Mouse (Mus musculus): ENCODE results near the gene Kctd19. TPM values are rescaled to one million over a fixed set of nuclear protein-coding genes. Genes with fewer than 3 reads are reported as not detected.

Kctd19 gene
- polyA plus RNA-seq, 1 experiment from 2014 or later, result not detected

DNA sequence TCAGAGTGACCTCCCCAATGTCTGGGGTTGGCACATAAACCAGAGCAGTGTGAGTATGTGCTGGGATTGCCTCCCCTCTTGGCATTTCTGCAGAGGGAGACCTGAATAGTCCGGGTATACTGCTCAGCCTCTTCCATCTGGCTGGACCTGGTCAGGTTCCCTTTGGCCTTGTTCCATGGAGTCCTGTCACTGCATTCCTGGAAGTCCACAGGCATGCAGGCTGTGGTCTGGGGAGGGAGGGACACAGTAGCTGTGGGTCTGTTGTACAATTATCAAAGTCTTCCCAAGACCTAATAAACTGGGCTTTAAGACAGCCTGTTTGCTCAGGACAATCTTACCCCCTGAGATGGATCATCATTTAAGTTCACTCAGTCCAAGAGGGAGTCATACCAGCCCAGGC lies 26.2 kb downstream of the Kctd19 start:
- no peak overlapping the region for H3K27ac ChIP-seq (ENCODE audit: low read depth, low read length)
- H3K27me3 ChIP-seq (ENCODE audit: control insufficient read depth, insufficient read depth, low read length), result no peaks in the 10 kb centered on the region
- DNase-seq (ENCODE audit: low spot score), result no peak
- no peak overlapping the region for H3K9ac ChIP-seq (ENCODE audit: low read length)
- no peaks in the 10 kb centered on the region for H3K36me3 ChIP-seq (ENCODE audit: control insufficient read depth, insufficient read depth, low read length)
- no peaks in the 10 kb centered on the region for H3K9me3 ChIP-seq (ENCODE audit: control insufficient read depth, low read length)
- no peak overlapping the region for H3K4me2 ChIP-seq (ENCODE audit: low read depth, low read length, severe bottlenecking)
- no peaks in the 10 kb centered on the region for H3K4me1 ChIP-seq (replicated peaks; ENCODE audit: control insufficient read depth, insufficient read depth, low read length)
- no peak for ATAC-seq (replicated peaks; ENCODE audit: low FRiP score)
- no peak overlapping the region for H3K4me3 ChIP-seq (ENCODE audit: low read depth, low read length)
- 65% methylated on average over 1 of the region's 1 CpGs for WGBS

DNA sequence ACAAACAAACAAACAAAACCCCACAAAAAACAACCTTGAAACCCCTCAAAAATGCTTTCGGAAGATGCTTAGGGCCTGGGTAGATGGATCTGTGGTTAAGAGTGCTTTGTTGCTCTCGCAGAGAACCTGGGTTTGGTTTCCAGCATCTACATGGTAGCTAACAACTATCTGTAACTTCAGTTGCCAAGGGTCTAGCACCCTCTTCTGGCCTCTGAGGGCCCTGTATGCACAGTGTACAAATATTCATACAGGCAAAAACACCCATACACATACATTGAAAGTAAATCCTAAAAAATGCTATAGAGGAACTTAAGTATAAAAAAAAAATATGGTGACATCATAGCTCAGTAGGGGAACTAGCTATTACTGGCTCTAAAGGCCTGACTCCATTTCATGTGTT lies 29.2 kb downstream of the Kctd19 start:
- Histone ChIP-seq H3K9me3 (ENCODE audit: control insufficient read depth, low read length) (no peaks in the 10 kb centered on the region), H3K9ac (ENCODE audit: low read length) (no peak overlapping the region), H3K27ac (ENCODE audit: low read depth, low read length) (no peak overlapping the region), H3K27me3 (ENCODE audit: control insufficient read depth, insufficient read depth, low read length) (no peaks in the 10 kb centered on the region), H3K36me3 (ENCODE audit: control insufficient read depth, insufficient read depth, low read length) (no peaks in the 10 kb centered on the region), H3K4me1 (replicated peaks; ENCODE audit: control insufficient read depth, insufficient read depth, low read length) (no peaks in the 10 kb centered on the region), H3K4me3 (ENCODE audit: low read depth, low read length) (no peak overlapping the region), H3K4me2 (ENCODE audit: low read depth, low read length, severe bottlenecking) (no peak overlapping the region)
- no peak for DNase-seq (ENCODE audit: low spot score)
- ATAC-seq (replicated peaks; ENCODE audit: low FRiP score), result no peak
- WGBS, result 93% methylated on average over 2 of the region's 2 CpGs

DNA sequence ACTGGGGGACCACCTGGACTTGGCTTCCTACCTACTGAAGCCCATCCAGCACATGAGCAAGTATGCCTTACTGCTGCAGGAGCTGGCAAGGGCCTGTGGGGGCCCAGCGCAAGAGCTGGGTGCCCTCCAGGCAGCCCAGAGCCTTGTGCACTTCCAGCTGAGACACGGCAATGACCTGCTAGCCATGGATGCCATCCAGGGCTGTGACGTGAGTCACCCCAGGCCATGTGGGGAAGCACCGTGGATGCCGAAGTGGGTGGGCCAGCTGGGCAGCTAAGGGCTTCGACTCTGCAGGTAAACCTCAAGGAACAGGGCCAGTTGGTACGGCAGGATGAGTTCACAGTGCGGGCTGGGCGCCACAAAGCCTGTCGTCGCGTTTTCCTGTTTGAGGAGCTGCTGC lies 33.0 kb downstream of the Kctd19 start:
- 85% methylated on average over 12 of the region's 12 CpGs for WGBS
- no peak overlapping the region for H3K27ac ChIP-seq (ENCODE audit: low read depth, low read length)
- H3K36me3 ChIP-seq (ENCODE audit: control insufficient read depth, insufficient read depth, low read length), result no peaks in the 10 kb centered on the region
- H3K4me1 ChIP-seq (replicated peaks; ENCODE audit: control insufficient read depth, insufficient read depth, low read length), result no peaks in the 10 kb centered on the region
- DNase-seq (ENCODE audit: low spot score) (no peak), ATAC-seq (replicated peaks; ENCODE audit: low FRiP score) (no peak)
- no peaks in the 10 kb centered on the region for H3K27me3 ChIP-seq (ENCODE audit: control insufficient read depth, insufficient read depth, low read length)
- no peak overlapping the region for H3K4me2 ChIP-seq (ENCODE audit: low read depth, low read length, severe bottlenecking)
- no peak overlapping the region for H3K9ac ChIP-seq (ENCODE audit: low read length)
- H3K4me3 ChIP-seq (ENCODE audit: low read depth, low read length), result no peak overlapping the region
- H3K9me3 ChIP-seq (ENCODE audit: control insufficient read depth, low read length), result no peaks in the 10 kb centered on the region

DNA sequence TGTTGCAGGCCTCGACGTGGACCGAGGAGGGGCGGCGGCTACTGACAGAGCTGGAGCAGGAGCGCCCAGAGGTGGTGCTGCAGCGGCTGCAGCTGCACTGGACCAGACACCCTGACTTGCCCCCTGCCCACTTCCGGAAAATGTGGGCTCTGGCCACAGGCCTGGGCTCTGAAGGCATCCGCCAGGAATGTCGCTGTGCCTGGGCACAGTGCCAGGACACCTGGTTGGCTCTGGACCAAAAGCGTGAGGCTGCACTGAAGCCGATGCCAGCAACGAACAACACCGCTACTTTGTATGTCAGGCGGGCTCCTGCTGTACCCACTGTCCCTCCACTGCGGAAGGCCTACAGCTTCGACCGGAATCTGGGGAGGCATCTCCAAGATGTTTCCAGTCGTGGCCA lies 34.6 kb downstream of the Kctd19 start:
- Histone ChIP-seq H3K4me1 (replicated peaks; ENCODE audit: control insufficient read depth, insufficient read depth, low read length) (peaks cover 4% of the 10 kb centered on the region; the same call in 1 of the 2 replicates), H3K9ac (ENCODE audit: low read length) (no peak overlapping the region), H3K4me3 (ENCODE audit: low read depth, low read length) (no peak overlapping the region), H3K4me2 (ENCODE audit: low read depth, low read length, severe bottlenecking) (no peak overlapping the region), H3K36me3 (ENCODE audit: control insufficient read depth, insufficient read depth, low read length) (no peaks in the 10 kb centered on the region), H3K9me3 (ENCODE audit: control insufficient read depth, low read length) (no peaks in the 10 kb centered on the region), H3K27me3 (ENCODE audit: control insufficient read depth, insufficient read depth, low read length) (no peaks in the 10 kb centered on the region), H3K27ac (ENCODE audit: low read depth, low read length) (no peak overlapping the region)
- no peak for ATAC-seq (replicated peaks; ENCODE audit: low FRiP score)
- WGBS, result 81% methylated on average over 19 of the region's 19 CpGs
- DNase-seq (ENCODE audit: low spot score), result no peak

DNA sequence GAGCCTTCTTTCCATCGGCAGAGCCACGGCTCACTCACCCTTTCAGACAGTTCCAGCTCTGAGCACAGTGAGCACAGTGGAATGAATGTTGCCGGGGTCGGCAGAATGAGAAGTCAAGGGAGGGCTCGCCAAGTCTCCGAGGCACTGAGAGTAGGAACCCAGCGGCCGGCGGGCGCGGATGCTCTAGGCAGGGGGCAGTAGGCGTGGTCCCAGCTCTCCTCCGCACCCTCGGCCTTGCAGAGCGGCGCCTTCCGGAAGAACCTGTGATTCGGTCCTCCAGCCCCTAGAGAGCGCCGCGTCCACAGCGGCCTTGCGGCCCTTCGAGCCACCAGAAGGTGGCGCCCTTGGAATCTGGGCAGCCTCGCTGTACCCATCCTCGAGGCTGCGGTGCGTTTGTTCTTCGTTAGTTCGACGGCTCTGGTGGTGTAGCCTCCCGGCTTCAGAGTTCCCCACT lies 38.8 kb downstream of the Kctd19 start:
- no peak overlapping the region for H3K27ac ChIP-seq (ENCODE audit: low read depth, low read length)
- H3K36me3 ChIP-seq (ENCODE audit: control insufficient read depth, insufficient read depth, low read length), result no peaks in the 10 kb centered on the region
- H3K4me2 ChIP-seq (ENCODE audit: low read depth, low read length, severe bottlenecking), result peak overlapping the region; percentile 49
- H3K9ac ChIP-seq (ENCODE audit: low read length), result no peak overlapping the region; the same call in 1 of the 2 replicates
- peaks cover 4% of the 10 kb centered on the region; the same call in 1 of the 2 replicates for H3K4me1 ChIP-seq (replicated peaks; ENCODE audit: control insufficient read depth, insufficient read depth, low read length)
- H3K4me3 ChIP-seq (ENCODE audit: low read depth, low read length), result 0 out of 2 replicates have a peak overlapping the region, but pooled peaks have one; percentile 7
- no peaks in the 10 kb centered on the region for H3K9me3 ChIP-seq (ENCODE audit: control insufficient read depth, low read length)
- DNase-seq (ENCODE audit: low spot score) (peak; percentile 69), ATAC-seq (replicated peaks; ENCODE audit: low FRiP score) (no peak; the same call in 1 of the 2 replicates)
- WGBS, result 24% methylated on average over 33 of the region's 33 CpGs
- no peaks in the 10 kb centered on the region for H3K27me3 ChIP-seq (ENCODE audit: control insufficient read depth, insufficient read depth, low read length)

DNA sequence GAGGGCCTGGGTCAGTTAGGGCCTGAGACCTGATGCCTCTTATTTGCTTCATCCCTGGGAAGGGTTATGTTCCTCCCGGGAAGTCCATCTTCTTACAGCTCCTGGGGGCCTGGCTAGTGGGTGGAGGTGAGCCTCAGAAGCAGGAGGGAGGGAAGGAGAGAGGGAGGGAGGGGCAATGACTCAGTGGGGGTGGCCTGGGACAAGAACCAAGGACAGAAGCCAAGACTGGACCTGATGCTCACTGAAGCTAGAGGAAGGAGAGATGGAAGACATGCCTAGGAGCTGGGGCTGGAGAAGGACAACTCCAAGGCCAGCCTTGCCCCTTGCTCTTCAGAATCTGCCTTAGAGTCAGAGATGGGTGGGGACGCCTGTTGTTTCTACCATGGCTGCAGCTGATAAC lies 40.3 kb downstream of the Kctd19 start, which contains the start of gene Plekhg4:
Plekhg4 (plus strand) TSS at position 243 of the 400 bp plus-strand sequence.
- H3K36me3 ChIP-seq (ENCODE audit: control insufficient read depth, insufficient read depth, low read length), result no peaks in the 10 kb centered on the region
- no peaks in the 10 kb centered on the region for H3K9me3 ChIP-seq (ENCODE audit: control insufficient read depth, low read length)
- ATAC-seq (replicated peaks; ENCODE audit: low FRiP score) (no peak), DNase-seq (ENCODE audit: low spot score) (no peak)
- peaks cover 4% of the 10 kb centered on the region; the same call in 1 of the 2 replicates for H3K4me1 ChIP-seq (replicated peaks; ENCODE audit: control insufficient read depth, insufficient read depth, low read length)
- no peaks in the 10 kb centered on the region for H3K27me3 ChIP-seq (ENCODE audit: control insufficient read depth, insufficient read depth, low read length)
- H3K27ac ChIP-seq (ENCODE audit: low read depth, low read length), result no peak within 1 kb of the TSS
- 59% methylated on average over 2 of the region's 2 CpGs for WGBS
- no peak within 1 kb of the TSS for H3K4me3 ChIP-seq (ENCODE audit: low read depth, low read length)
- no peak within 1 kb of the TSS; the same call in 1 of the 2 replicates for H3K4me2 ChIP-seq (ENCODE audit: low read depth, low read length, severe bottlenecking)
- H3K9ac ChIP-seq (ENCODE audit: low read length), result no peak within 1 kb of the TSS

DNA sequence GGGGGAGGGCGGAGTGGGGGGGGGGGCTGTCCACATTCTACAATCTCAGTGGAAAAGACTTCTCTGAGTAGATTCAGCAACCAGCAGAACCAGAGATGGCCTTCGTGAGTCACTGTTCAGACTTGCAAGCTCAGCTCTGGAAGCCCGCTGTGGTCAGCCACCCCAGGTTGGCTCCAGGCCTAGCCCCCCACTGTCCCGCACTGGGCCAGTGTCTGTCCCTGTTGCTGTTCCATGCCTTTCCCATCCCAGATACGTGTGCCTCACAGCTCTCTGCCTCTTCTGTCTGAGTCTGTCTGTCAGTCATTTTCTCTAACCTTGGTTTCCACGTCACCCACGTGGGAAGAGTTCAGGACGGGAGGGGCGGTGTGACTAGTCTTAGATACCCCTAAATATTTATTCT lies 40.8 kb downstream of the Kctd19 start:
- no peaks in the 10 kb centered on the region for H3K27me3 ChIP-seq (ENCODE audit: control insufficient read depth, insufficient read depth, low read length)
- H3K4me1 ChIP-seq (replicated peaks; ENCODE audit: control insufficient read depth, insufficient read depth, low read length), result peaks cover 4% of the 10 kb centered on the region; the same call in 1 of the 2 replicates
- H3K9me3 ChIP-seq (ENCODE audit: control insufficient read depth, low read length), result no peaks in the 10 kb centered on the region
- no peak overlapping the region for H3K4me2 ChIP-seq (ENCODE audit: low read depth, low read length, severe bottlenecking)
- H3K4me3 ChIP-seq (ENCODE audit: low read depth, low read length), result no peak overlapping the region
- no peaks in the 10 kb centered on the region for H3K36me3 ChIP-seq (ENCODE audit: control insufficient read depth, insufficient read depth, low read length)
- 77% methylated on average over 9 of the region's 9 CpGs for WGBS
- no peak overlapping the region for H3K9ac ChIP-seq (ENCODE audit: low read length)
- H3K27ac ChIP-seq (ENCODE audit: low read depth, low read length), result no peak overlapping the region
- DNase-seq (ENCODE audit: low spot score) (no peak), ATAC-seq (replicated peaks; ENCODE audit: low FRiP score) (no peak)

DNA sequence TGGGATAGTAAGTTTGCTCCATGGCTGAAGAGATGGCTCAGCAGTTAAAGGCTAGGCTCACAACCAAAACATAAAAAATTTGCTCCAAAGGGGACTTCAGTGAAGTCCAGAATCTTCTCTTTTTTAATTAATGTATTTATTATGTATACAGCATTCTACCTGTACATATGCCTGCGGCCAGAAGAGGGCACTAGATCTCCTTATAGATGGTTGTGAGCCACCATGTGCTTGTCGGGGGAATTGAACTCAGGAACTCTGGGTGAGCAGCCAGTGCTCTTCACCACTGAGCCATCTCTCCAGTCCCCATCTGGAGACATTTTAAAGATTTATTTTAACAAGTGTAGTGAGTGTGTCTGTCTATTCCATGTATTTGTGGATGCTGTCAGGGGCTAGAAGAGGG lies 46.2 kb downstream of the Kctd19 start:
- WGBS, result 74% methylated on average over 2 of the region's 2 CpGs
- H3K36me3 ChIP-seq (ENCODE audit: control insufficient read depth, insufficient read depth, low read length), result no peaks in the 10 kb centered on the region; the same call in 1 of the 2 replicates
- no peak overlapping the region for H3K4me3 ChIP-seq (ENCODE audit: low read depth, low read length)
- no peaks in the 10 kb centered on the region for H3K4me1 ChIP-seq (replicated peaks; ENCODE audit: control insufficient read depth, insufficient read depth, low read length)
- no peaks in the 10 kb centered on the region for H3K27me3 ChIP-seq (ENCODE audit: control insufficient read depth, insufficient read depth, low read length)
- H3K4me2 ChIP-seq (ENCODE audit: low read depth, low read length, severe bottlenecking), result no peak overlapping the region
- ATAC-seq (replicated peaks; ENCODE audit: low FRiP score), result no peak
- H3K9ac ChIP-seq (ENCODE audit: low read length), result no peak overlapping the region
- DNase-seq (ENCODE audit: low spot score), result no peak
- H3K27ac ChIP-seq (ENCODE audit: low read depth, low read length), result no peak overlapping the region
- H3K9me3 ChIP-seq (ENCODE audit: control insufficient read depth, low read length), result no peaks in the 10 kb centered on the region
